Mouse (Mus musculus): ENCODE results near the gene 5730596B20Rik.

- TF ChIP-seq CTCF (IDR thresholded peaks at IDR 0.05; ENCODE audit: low read depth, low read length), result no peak
- TF ChIP-seq EP300 (IDR thresholded peaks at IDR 0.05; ENCODE audit: insufficient read depth, low read depth, low read length), result no peak
- no peak for TF ChIP-seq POLR2A (IDR thresholded peaks at IDR 0.05; ENCODE audit: insufficient read depth, low read length)
Measured at GRCm38 (mm10) chr6:52153270-52153669, 24.0 kb upstream of the 5730596B20Rik start.

Data from ES-Bruce4 (cell line).